Mouse (Mus musculus): ENCODE measurements around the gene Mpc2. TPM values are rescaled to one million over a fixed set of nuclear protein-coding genes. Genes with fewer than 3 reads are reported as not detected.

Gene Mpc2
- polyA plus RNA-seq, 1 experiment from 2014 or later, result 371 TPM

DNA sequence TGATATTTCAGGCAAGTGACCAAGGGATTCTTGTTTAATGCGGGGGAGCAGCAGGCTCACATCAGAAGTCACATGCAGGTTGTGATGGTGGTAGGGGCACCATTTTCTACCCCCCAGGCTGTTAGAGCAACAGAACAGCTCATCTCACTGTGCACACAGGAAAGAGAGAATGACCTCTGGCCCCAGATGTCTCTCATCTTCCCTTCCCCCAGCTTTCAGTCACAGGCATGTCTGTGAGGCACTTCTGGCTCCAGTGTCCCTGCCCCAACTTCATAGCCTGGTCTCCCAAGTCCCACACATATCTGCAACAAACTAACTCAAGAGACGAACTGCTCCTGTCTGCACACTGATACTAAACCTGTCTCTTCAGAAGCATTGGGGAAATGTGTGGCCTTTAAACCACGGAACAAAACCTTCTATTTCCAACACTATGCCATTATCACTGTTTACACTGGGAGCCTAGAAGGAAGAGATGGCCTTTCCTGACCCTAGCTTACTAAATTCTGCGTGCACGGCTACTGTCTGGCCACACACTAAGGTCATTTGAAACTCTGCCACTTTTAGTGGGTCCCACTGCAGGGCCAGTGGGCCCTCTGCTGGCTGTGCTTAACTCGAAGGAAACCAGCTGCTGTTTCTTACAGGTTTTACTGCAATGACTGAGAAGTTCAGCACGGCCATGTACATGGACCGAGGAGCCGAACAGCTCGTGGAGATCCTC is 43.0 kb downstream of the Mpc2 start:
- whole genome bisulfite sequencing, result 34% methylated on average over 10 of the region's 10 CpGs
- H3K27me3 ChIP-seq, result no peaks in the 10 kb centered on the region
- no peaks in the 10 kb centered on the region for H3K9me3 ChIP-seq (replicated peaks)
- no peak overlapping the region for H3K27ac ChIP-seq
- ATAC-seq (replicated peaks; ENCODE audit: insufficient number of reproducible peaks, insufficient read depth, low FRiP score, low read depth), result no peak
- H3K4me1 ChIP-seq (replicated peaks), result peaks cover 6% of the 10 kb centered on the region; the same call in 1 of the 2 replicates
- H3K36me3 ChIP-seq, result no peaks in the 10 kb centered on the region
- H3K4me3 ChIP-seq, result no peak overlapping the region
- H3K9ac ChIP-seq, result no peak overlapping the region
- no peak overlapping the region for H3K4me2 ChIP-seq

DNA sequence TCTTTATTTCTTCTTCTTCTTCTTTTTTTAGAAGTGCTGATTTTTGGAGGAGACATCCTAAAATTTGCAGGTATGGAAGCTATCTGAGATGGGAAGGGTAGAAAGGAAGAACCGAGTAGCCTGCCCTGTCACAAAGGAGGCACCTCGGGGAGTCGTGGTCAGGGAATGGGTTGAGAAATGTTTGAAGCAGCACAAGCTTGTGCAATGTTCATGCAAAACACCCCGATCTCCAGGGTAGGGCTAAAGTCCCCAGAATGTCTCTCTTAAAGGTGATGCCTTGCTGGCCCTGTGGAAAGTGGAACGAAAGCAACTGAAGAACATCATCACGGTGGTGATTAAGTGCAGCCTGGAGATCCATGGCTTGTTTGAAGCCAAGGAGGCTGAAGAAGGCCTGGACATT is 45.9 kb downstream of the Mpc2 start:
- no peaks in the 10 kb centered on the region for H3K27me3 ChIP-seq
- no peak for ATAC-seq (replicated peaks; ENCODE audit: insufficient number of reproducible peaks, insufficient read depth, low FRiP score, low read depth)
- no peak overlapping the region for H3K4me3 ChIP-seq
- peaks cover 6% of the 10 kb centered on the region; the same call in 1 of the 2 replicates for H3K4me1 ChIP-seq (replicated peaks)
- no peak overlapping the region for H3K4me2 ChIP-seq
- H3K9me3 ChIP-seq (replicated peaks), result no peaks in the 10 kb centered on the region
- no peak overlapping the region for H3K27ac ChIP-seq
- no peak overlapping the region for H3K9ac ChIP-seq
- WGBS, result 78% methylated on average over 6 of the region's 6 CpGs
- no peaks in the 10 kb centered on the region for H3K36me3 ChIP-seq

- ATAC-seq (replicated peaks; ENCODE audit: insufficient number of reproducible peaks, insufficient read depth, low FRiP score, low read depth), result no peak
- 83% methylated on average over 6 of the region's 6 CpGs for WGBS
Measured at GRCm38 (mm10) chr1:165510161-165510560, 49.7 kb downstream of the Mpc2 start.

DNA sequence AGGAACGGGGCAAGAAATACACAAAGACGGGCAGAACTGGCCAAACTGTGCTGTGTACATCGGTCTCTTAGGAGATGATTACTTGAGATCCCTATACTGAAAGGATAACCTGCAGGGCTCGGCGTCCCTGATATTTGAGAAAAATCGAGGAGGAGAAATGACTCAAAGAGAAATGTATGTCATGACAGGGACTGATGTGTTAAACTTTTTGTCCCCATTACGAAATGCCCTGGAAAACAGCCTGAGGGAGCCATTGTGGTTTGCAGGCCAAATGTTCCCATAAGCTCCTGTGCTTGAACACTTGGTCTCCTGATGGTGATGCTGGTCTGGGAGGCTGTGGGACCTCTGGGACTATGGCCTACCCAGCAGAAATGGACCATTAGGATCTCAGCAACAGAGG is 60.3 kb downstream of the Mpc2 start:
- Histone ChIP-seq H3K27ac (no peak overlapping the region), H3K27me3 (no peaks in the 10 kb centered on the region), H3K4me1 (replicated peaks) (no peaks in the 10 kb centered on the region), H3K4me3 (no peak overlapping the region), H3K9ac (no peak overlapping the region), H3K9me3 (replicated peaks) (no peaks in the 10 kb centered on the region), H3K4me2 (no peak overlapping the region), H3K36me3 (no peaks in the 10 kb centered on the region)
- ATAC-seq (replicated peaks; ENCODE audit: insufficient number of reproducible peaks, insufficient read depth, low FRiP score, low read depth), result no peak
- WGBS, result 89% methylated on average over 7 of the region's 7 CpGs

More at GRCm38 (mm10) chr1:165510161-165510560, 49.7 kb downstream of the Mpc2 start:
- no peaks in the 10 kb centered on the region for H3K36me3 ChIP-seq
- H3K27ac ChIP-seq, result no peak overlapping the region
- H3K9ac ChIP-seq, result no peak overlapping the region
- H3K4me2 ChIP-seq, result no peak overlapping the region
- H3K27me3 ChIP-seq, result no peaks in the 10 kb centered on the region
- H3K4me1 ChIP-seq (replicated peaks), result no peaks in the 10 kb centered on the region
- H3K9me3 ChIP-seq (replicated peaks), result no peaks in the 10 kb centered on the region
- no peak overlapping the region for H3K4me3 ChIP-seq

Other genes starting within 250 kb of the Mpc2 start
- gene Tiprl, start 223.6 kb upstream of the Mpc2 start, polyA plus RNA-seq (2015; fragmentation: Nextera tagmentation; extraction: Ambion mirVana), result 86.6 and 87.5 TPM in 2 replicates
- gene Gpr161, start 164.8 kb upstream of the Mpc2 start, polyA plus RNA-seq (2015; fragmentation: Nextera tagmentation; extraction: Ambion mirVana), result 0.47 and 0.81 TPM in 2 replicates
- 19.3 and 20.1 TPM in 2 replicates for gene Dcaf6, start 162 bp upstream of the Mpc2 start, polyA plus RNA-seq (2015; fragmentation: Nextera tagmentation; extraction: Ambion mirVana)
- gene Adcy10, start 24.5 kb downstream of the Mpc2 start, polyA plus RNA-seq (2015; fragmentation: Nextera tagmentation; extraction: Ambion mirVana), result 0.09 TPM in 1 of 2 replicates, not detected in the other
- 89.9 and 105 TPM in 2 replicates for gene Mpzl1, start 173.9 kb downstream of the Mpc2 start, polyA plus RNA-seq (2015; fragmentation: Nextera tagmentation; extraction: Ambion mirVana)
- 90.4 and 98.4 TPM in 2 replicates for gene Rcsd1, start 249.1 kb downstream of the Mpc2 start, polyA plus RNA-seq (2015; fragmentation: Nextera tagmentation; extraction: Ambion mirVana)